Mouse (Mus musculus) lung, postnatal 10 days (tissue): Measurements from ENCODE around the gene Abcc6.
A peak's percentile ranks its signal among the peaks of the same experiment; 100 is the strongest.
"Not testable (repeated sequence)": the region's sequence is repeated elsewhere in the genome, so short reads cannot be mapped to it uniquely, and the experiment has no call there.

ENCODE experiments used
- DNase-seq: peaks from one replicate; pipeline ENCODE4 v3.0.0; 2021

Abcc6 gene

DNA sequence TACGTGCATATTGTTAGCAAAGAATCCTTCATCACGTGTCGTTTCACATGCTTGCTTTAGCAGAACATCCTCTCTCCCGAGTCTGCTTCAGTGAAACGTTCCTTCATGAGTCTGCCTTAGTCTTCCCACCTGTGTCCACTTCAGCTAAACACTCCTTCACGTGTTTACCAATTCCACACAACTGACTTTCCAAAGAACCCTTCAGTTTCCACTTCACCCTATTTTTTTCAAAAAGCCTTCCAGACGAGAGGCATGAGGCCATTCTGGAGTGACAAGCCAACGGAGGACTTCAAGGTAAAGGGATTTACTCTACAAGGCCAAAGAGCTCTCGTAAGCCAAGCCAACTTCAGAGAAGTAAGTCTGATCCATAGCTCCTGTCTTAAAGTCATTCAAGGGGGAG lies 4.7 kb downstream of the Abcc6 start:
- no peak for DNase-seq

DNA sequence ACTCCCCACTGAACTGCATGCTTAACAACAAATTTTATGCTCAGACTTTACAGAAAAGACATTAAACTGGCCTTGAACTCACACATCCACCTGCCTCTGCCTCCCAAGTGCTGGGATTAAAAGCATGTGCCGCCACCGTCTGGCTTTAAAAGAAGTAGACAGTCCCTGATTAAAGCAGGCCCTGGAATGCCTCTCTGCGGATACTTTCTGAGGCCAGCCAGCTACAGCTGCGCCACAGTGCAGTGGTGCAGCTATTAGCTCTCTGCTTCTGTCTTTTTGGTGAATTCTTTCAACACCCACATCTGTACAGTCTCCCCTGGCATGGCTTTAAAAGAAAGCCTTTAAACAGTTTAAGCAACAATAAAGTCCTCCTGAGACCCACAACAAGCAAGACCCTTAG lies 8.2 kb downstream of the Abcc6 start:
- DNase-seq: no peak

- peak; percentile 27 for DNase-seq
Measured at GRCm38 (mm10) chr7:46019594-46019993, 10.5 kb downstream of the Abcc6 start.

- peak; percentile 85 for DNase-seq
Measured at GRCm38 (mm10) chr7:46013266-46014010, 16.7 kb downstream of the Abcc6 start.

DNA sequence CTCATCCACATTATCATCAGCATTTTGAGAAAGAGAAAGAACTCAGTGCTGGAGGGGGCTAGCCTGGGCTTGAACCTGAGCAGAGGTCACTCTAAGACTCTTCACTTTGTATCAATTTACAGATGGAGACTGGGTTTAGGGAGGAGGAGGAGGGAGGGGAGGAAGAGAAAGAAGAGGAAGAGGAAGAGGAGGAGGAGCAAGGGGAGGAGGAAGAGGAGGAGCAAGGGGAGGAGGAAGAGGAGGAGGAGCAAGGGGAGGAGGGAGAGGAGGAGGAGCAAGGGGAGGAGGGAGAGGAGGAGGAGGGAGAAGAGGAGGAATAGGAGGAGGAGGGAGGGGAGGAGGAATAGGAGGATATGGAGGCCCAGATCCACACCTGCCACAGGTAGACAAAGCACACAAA lies 18.0 kb downstream of the Abcc6 start:
- DNase-seq: no peak

- peak; percentile 83 for DNase-seq
Measured at GRCm38 (mm10) chr7:46009578-46009977, 20.5 kb downstream of the Abcc6 start.

GRCm38 (mm10) chr7:46002748-46003147 lies 27.4 kb downstream of the Abcc6 start:
- no peak for DNase-seq

DNA sequence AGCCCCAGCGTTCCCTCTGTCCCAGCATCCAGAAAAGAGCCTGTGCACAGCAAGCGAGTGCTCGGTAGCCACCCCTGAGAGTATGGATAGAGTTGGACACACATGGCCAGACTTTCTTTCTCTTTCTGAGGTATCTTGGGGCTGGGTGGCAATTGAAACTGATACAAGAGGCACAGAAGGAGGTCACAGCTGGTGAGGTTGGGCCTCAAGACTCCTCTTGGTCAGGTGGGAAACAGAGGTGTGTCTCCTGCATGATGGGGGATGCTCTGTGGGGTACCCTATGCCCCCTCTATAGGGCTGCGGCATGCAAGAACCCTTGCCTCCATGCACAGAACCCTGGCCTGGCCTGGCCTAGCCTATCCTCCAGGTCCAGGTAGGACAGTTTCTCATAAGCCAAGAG lies 29.5 kb downstream of the Abcc6 start:
- no peak for DNase-seq

GRCm38 (mm10) chr7:45992470-45992869 lies 37.6 kb downstream of the Abcc6 start:
- no peak for DNase-seq

- DNase-seq: no peak
Measured at GRCm38 (mm10) chr7:45988344-45988743, 41.8 kb downstream of the Abcc6 start.

DNA sequence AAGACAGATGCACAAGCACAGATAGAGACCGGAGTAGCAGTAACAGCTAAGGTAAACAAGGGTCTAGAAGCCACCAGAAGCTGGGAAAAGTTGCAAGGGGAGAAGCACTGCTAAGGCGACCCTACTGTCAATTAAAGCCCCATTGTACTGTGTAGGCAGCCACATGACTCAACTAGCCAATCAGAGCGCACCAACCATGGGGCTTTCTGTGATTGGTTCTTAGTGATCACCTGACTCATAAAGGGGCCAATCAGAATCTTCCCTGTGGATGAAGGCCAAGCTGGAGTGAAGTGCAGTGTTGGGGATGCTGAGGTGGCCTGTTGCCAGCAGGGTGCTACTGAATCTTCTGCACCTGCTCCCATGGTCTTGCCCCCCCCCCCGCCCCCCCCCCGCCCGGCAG lies 43.2 kb downstream of the Abcc6 start:
- DNase-seq: no peak

- no peak for DNase-seq
Measured at GRCm38 (mm10) chr7:45981612-45982011, 48.5 kb downstream of the Abcc6 start.

DNA sequence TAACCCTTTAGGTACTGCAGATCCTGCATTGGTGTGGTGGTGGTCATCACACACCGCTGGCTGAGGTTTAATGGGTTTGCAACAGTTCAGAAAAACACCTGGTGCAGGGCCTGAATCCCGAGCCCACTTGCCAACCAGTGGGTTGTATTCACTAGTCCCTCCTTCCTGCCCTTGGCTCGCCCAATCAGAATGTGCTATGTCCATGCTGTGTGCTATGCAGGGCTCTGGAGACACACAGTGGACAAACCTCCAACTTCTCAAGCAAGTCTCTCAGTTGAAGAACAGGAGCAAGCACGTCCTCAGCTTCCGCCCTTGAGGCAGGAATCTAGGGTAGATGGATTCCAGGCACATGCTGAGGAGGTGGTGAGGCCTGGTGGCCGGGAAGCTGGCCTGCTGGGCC lies 55.6 kb downstream of the Abcc6 start:
- DNase-seq: peak; percentile 16

GRCm38 (mm10) chr7:45974103-45974502 lies 56.0 kb downstream of the Abcc6 start:
- DNase-seq: no peak

DNA sequence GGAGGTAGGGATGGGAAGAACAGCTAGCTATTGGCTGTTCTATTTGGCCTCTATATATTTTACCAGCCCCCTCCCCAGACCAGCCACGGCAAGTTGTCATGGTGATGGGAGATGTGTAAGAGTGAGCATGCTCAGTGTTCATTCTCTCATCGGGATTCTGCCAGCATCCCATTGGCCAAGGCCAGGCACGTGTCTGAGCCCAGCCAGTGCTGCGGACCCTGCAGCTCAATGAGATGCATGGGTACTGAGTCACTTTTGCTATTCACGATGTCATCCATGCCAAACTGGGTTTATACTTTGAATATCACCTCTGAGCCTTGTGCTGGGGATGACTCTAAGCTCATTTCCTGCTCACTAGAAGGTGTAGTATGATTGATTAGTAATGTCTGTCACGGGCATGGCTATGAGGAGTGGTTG lies 56.8 kb downstream of the Abcc6 start:
- DNase-seq: no peak

DNA sequence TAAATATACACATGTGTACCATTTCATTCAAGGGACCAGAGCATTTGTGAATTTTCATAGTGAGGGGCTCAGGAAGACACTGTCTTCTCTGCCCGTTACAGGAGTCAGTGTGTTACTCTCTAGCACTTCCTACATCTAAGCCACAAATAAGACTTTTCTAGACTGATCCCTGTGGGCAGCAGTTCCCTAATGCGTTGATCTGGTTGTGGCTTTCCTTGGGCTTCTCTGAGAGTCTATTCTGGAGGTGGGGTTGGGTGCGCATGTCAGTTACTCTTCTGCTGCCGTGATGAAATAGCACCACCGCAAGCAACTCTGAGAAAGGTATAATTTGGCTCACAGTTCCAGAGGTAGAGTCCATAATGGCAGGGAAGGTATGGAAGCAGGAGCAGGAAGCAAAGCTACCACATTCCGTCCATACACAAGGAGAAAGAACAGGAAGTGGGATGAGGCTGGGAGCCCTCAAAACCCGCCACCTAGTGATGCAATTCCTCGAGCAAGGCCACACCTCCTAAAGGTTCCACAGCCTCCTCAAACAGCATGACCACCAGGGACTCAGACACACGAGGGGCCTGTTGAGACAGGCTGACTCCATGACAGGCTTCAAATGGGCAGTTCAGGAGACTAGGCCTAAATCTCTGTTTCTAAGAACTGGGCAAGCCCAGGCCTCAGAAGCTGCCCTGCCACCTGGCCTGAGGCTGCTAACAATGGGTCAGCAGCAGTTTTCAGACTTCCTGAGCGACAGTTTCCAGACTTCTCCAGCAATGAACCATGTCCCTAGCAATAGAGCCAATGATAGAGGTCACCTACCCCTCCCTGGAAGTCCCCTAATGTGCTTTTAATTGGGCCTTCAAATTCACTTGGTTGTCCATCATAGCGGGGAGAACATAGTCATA lies 58.0 kb downstream of the Abcc6 start:
- DNase-seq: no peak

DNA sequence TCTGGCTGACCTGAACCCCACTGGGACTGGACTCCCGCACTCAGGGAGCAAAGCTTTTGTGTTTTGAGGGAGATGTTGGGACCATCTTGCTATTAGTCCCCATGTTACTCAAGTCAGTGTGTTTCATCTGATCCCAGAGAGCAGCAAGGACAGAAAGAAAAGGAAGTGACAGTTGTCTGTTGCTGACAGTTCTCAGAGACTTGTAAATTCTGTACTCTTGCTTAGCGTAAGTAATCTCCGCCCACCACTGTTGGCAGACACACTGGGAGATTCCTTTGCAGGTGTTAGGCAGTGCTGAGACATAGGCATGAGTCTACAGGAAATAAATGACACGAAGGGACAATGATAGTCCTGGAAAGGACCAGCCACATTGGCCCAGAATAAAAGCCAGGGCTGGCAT lies 73.5 kb downstream of the Abcc6 start:
- no peak for DNase-seq

GRCm38 (mm10) chr7:45949061-45949460 lies 81.0 kb downstream of the Abcc6 start:
- no peak for DNase-seq

- not testable (repeated sequence) for DNase-seq
Measured at GRCm38 (mm10) chr7:45943280-45943679, 86.8 kb downstream of the Abcc6 start.

GRCm38 (mm10) chr7:45941986-45942385 lies 88.1 kb downstream of the Abcc6 start:
- no peak for DNase-seq

- no peak for DNase-seq
Measured at GRCm38 (mm10) chr7:45939836-45940235, 90.3 kb downstream of the Abcc6 start.

DNA sequence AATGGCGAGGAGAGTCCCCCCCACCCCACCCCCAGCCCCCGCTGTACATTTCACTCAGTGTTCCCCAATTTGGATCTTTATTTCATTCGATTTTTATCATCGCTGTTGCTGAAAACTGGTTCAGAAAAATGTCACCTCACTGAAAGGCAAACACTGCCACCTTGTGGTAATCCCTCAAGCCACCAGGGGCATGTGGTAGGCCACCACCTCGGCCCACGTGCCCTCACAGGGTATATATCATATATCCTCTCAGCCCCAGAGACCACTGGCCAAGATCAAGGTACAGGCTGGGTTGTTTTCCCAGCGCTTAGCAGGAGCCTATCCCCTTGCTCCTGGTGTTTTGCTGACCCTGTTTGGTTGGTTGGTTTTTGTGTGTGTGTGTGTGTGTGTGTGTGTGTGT lies 95.0 kb downstream of the Abcc6 start:
- peak; percentile 82 for DNase-seq

GRCm38 (mm10) chr7:45933766-45934165 lies 96.3 kb downstream of the Abcc6 start:
- DNase-seq: not testable (repeated sequence)

DNA sequence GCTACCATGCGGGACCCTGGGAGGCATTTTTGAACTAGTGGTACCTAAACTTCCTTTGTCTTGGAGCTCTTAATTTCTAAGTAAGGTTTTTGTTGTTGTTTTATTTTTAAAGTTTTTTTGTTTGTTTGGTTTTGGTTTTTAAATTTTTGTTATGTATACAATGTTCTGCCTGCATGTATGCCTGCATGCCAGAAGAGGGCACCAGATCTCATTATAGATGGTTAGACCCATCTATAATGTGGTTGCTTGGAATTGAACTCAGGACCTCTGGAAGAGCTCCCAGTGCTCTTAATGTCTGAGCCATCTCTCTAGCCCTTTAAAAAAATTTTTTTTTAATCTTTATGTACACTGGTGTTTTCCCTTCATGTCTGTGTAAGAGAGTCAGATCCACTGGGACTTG lies 100.4 kb downstream of the Abcc6 start:
- no peak for DNase-seq
